Mouse (Mus musculus) telencephalon, adult 2 months (tissue): Measurements from ENCODE around the gene Pear1.
"Not testable (repeated sequence)": the region's sequence is repeated elsewhere in the genome, so short reads cannot be mapped to it uniquely, and the experiment has no call there.

Source experiments
- DNase-seq: peaks from one replicate; pipeline ENCODE4 v3.0.0-alpha.2; 2011; ENCODE audit warnings: low read depth, low spot score

The Pear1 gene

DNA sequence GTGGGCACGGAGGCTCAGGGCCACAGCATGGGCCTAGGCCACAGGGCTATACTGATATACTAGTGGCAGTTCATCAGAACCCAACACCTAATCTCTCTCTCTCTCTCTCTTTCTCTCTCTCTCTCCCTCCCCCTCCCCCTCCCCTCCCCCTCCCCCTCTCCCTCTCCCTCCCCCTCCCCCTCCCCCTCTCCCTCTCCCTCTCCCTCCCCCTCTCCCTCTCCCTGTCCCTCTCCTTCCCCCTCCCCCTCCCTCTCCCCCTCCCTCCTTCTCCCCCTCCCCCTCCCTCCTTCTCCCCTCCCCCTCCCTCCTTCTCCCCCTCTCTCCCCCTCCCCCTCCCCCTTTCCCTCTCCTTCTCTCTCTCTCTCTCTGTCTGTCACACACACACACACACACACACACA, at the start of gene Pear1:
Pear1 (minus strand) TSS at position 101 of the 400 bp plus-strand sequence.
- DNase-seq = not testable (repeated sequence)

DNA sequence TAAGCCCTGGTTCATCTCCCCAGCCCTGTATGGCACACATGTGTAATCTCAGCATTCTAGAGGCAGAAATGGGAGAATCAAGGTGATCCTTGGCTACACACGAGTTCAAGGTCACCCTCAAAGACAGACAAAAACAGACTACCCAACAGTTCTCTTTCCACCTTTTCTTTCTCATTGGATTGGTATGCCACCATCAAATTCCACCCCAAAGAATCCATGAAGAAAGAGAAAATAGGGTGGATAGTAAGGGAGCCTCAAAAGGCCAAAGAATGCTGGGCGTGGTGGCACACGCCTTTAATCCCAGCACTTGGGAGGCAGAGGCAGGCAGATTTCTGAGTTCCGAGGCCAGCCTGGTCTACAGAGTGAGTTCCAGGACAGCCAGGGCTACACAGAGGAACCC, 40.0 kb upstream of the Pear1 start:
- not testable (repeated sequence) for DNase-seq

DNA sequence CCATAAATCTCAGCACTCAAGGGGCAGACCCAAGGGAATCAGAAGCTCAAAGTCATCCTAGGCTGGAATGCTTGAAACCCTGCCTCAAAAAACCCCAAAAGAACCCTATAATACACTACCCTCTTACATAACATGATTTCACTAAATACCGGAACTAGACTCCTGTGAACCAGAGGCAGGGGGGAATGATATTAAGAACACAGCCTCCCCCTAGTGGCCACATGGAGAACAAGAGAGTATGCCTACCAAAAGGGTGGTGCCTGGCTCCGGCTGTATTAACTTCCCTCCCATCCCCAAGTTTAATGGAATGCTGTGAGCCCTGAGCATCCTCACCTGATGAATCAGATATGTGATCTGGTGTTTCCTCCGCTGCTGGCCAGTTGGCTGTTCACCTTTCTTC, 35.7 kb upstream of the Pear1 start:
- peak; percentile 50 for DNase-seq

DNA sequence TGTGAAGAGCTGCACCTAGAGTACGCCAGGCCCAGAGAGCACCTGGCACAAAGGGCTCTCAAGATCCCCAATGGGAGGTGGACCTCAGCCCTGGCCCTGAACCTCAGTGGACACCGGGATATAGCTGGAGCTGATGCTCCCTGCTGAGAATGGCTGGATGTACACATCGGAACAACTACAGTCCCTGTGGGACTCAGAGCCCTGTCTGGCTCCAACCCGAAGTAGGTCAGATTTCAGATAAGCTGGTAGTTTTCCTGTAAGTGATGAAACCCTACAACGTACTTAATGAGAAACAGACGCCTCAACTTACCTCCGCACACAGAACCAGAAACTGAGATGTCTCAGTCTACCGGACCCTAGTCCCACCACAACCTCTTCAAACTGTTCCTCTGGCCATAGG, 33.6 kb upstream of the Pear1 start:
- DNase-seq = no peak

DNA sequence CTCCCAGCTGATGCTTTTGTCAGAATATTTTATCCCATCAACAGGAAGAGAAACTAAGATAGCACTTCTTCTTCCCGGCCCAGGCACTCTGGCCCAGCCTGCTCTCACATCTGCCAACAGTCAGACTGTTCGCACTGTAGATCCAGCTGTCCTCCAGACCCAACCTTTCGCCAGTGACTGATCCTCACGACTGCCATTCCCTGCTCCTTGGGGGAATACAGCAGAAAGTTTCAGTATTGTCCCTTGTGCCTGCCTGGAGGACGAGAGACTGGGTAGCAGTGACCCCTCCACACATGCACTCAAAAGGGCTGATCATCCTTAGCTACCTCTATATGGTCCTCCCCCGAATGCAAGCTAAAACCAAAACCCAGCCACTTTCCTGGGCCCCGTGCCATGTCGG, 31.8 kb upstream of the Pear1 start:
- no peak for DNase-seq

DNA sequence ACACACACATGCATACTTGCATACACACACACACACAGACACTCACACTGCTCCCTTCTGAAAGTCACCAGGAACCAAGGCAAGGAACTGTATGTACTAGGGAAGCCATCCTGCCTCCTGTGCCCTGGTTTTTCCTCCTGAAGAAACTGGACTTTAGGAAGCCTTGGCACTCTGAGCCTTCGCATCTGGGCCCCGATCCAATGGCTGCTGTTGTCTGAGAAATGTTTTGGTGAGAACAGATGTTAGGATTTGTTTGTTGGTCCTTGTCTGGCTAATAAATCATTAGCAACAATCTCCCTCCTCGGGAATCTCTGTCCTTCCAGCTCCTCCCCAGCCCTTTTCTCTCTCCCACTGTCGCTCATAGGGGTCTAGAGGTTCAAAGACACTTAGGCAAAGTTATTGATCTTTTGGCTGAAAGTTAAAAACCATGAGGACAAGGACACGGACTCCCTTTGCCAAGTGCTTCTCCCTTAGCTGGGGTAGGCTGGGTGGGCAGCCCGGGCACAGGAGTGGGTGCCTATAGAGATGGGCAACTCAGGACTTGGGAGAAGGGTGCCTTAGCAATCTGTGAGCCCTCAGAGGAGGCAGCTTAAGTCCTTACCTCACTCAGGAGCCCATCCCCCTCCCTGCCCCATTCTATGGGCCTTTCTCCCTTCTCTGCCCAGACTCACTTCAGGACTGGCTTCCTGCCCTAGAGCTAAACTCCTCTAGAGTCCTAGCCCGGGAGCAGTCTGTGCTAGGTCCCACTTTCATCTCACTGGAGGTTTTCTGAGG, 30.9 kb upstream of the Pear1 start:
- no peak for DNase-seq

DNA sequence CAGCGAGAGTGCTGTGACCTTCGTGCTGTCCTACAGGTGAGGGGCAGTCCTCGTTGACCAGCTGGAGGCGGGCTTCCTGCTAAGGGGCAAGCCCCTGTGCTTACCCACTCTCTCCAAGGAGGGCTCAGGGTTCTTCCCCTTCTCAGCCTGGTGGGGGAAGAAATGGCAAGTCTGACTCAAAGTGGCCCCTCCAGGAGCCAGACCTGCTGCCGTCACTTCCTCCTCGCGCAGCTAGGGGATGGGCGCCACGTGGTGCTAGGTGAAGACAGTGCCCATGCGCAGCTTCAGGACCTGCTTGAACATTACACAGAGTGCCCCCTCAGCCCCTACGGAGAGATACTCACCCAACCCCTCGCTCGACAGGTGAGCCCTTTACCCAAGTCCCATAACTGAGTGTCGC, 25.0 kb upstream of the Pear1 start:
- DNase-seq = no peak

DNA sequence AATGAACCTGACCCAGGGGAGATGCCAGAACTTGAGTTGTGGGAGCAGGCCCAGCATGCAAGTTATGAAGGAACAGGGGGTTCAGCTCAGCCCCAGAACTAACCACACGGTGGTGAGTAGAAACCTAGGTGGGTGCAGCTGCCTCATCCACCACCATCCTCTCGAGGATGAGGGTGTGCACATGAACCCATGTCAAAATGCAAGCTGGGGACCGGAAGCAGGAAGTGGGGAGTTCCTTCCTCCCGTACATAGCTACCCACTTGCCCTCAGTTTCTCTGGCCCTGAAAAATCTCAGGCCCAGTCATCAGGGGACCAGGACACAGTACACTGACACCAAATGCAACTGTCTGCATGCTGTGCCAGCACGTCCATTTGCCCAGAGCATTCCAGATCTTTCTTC, 23.6 kb upstream of the Pear1 start:
- DNase-seq = no peak

DNA sequence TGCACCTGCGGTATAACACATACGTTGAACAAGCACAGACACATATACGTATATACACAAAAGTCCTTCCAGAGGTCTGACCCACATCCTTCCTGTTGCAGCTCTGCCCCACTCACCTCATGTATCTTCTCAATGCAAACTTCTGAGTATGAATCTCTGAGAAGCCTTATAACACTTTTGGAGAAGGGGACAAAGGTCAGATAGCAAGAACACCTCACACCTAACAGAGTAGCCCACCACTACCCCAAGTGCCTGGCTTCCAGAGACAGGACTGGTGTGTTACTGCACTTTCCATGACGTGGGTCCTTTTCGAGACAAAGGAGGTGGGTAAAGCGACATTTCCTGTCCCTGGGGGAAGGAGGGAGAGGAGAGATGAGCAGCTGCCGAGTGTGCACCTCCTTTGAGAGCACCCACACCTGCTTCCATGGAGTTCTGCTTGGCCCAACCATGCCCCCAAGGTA, 22.6 kb upstream of the Pear1 start, which contains the start of gene Sh2d2a:
Sh2d2a (plus strand) TSS at position 106 of the 461 bp plus-strand sequence.
- DNase-seq = no peak

DNA sequence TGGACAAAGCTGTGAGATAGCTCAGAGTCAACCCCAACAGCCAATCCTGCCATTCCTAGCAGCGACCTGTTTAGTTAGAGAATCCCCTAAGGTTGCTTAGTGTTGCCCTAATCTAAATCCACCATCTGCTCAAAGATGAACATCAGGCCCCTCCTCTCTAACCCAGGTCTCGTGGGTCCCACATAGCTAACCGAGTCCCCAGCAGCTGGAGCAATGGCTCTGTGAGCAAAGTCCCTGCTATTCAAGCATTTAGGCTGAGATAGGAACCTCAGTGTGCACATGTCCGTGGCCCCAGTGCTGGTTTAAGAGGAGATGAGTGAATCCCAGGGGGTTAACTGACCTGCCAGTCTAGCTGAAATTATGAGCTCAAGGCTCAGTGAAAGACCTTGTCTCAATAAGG, 22.1 kb upstream of the Pear1 start:
- DNase-seq = no peak

DNA sequence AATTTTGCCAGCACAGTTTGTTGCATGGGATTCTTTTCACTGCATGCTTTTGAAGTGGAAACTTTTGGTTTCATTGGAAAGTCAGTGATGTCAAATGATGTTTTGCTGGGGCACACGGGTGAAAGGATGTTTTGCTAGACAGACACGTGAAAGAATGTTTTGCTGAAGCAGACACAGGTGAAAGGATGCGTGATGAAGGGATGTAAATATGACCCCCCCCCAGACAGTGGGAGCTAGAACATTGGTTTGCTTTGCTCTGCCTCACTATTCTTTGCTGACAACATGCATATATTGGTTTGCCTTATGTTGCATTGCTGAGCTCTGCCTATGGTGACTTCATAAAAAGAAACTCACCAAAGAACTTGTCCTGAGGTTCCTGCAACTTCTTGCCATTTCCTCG, 20.9 kb upstream of the Pear1 start:
- no peak for DNase-seq

DNA sequence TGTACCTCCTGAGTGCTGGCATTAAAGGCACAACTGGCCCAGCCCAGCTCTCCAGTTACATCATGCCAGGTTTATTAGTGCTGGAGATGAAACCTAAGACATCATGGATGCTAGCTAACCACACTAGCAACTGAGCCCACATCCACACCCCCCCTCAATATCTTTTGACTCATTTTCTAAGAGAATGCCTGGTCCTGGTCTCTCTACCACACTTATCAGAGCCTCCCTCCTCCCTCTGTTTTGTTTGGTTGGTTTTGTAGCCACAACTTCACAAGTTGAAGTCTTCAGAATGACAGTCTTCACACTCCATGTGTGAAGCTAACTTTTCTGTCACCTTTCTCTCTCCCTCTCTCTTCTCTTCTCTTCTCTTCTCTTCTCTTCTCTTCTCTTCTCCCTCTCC, 16.8 kb upstream of the Pear1 start:
- no peak for DNase-seq

DNA sequence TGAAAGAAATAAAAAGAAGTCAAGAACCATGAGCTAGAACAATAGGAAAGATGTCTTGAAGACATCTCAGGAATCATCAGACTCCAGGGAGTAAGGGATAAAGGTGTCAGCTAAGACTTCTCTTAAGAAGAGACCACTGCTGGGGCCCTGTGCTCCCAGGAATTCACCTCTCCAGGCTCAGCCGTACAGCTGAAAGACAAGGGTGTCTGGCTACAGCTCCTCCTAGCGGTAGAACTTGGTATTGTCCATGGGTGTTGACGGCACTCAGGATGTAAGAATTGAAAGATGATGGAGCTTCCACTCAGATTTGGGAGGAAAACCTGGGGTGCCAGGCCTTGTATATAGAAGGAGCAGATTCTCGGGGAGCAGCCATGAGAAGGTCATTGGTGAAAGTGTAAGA, 14.5 kb upstream of the Pear1 start:
- peak; percentile 40 for DNase-seq

DNA sequence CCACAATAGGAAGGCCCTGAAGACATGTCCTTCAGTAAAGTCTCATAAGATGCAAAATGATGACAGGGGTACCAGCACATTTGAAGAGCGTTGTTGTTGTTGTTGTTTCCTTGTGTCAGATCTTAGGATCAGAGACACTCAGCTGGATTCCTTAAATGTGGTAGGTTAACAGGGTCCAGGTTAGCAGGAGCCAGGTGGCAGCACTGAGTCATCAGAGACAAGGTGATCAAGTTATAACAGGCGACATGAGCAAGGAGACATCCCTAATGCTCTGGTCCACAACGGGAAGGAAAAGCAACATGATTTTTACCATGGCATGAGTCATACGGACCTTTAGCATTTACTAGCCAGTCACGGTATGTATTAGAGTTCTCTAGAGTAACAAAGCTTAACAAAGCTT, 9.4 kb upstream of the Pear1 start:
- no peak for DNase-seq

DNA sequence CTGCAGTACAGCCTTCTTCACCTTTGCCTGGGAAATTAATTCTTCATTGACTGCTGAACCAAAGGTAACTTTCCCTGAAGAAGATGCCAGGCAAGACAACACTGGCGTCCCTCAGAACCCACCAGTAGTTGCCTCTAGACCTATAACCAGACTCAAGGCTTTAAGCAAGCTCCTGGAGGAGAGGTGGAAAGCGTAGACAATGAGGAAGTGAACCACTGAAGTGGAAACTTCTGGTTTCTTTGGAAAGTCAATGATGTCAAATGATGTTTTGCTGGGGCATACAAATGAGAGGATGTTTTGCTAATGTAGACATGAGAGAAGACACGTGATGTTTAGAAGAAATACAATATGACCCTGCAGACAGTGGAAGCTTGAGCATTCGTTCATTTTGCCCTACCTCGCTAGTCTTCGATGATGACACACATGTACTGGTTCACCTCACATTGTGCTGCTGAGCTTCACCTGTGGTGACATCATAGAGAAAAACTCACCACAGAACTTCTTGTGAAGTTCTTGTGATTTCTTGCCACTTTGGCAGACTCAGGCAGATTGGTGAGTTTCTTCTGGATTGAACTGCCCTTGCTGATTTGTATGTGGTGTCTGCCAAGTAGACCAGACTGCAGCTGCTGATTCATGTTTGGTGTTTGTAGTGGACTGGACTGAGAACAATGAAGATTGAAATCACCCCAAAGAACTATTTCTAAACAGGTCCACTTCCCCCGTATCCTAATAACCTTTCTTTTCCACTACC, 8.2 kb upstream of the Pear1 start:
- DNase-seq = no peak

DNA sequence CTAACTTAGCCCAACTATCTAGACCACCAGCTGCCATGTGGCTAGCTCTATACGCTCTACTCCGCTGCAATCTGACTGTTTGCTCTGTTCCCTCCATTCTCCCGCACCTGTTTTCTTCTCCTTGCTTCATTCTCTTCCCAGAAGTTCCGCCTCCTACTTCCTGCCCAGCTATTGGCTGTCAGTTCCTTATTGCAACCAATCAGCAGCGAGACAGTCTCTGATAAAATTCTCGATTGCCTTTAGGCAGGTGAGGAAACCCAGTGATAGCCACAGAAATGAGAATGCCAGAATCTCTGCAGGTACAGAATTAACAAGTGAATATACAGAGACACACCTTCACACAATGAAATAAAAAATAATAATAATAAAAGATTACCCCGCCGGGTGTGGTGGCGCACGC, 4.9 kb upstream of the Pear1 start:
- DNase-seq = no peak

DNA sequence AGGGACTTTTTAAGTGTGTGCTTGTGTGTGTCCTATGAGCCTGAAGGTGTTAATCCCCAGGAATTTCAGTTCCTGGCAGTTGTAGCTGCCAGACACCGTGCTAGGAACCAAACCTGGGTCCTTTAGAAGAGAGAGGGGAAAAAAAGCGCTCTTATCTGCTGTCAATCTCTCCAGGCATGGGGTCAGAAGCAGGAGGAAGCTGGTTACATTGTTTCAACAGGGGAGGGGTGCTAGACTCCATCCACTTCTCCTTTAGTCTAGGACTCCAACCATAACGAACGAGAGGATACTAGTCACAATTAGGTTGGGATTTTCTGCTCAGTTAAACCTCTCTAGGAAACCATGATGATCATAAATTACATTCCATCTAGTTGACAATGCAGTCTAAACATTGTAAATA, 4.3 kb upstream of the Pear1 start:
- DNase-seq = no peak

DNA sequence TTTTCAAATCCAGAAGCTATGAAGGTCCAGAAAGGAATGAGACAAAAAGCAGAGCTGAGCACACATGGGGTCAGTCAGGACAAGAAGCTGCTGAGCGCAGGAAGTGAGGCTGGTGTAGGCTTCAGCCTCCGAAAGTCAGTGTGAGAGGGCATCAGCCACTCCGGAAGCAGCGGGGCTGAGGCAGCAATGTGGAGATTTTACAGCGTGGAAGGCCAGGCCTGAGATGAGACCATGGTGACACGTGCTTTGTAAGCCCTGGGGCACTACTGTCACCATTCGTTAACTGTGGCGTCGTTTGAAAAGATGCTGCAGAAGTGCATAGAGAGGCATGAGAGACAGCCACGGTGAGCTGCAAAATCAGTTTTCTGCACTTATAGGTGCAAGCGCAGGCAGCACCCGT, 5.9 kb downstream of the Pear1 start:
- DNase-seq = no peak

DNA sequence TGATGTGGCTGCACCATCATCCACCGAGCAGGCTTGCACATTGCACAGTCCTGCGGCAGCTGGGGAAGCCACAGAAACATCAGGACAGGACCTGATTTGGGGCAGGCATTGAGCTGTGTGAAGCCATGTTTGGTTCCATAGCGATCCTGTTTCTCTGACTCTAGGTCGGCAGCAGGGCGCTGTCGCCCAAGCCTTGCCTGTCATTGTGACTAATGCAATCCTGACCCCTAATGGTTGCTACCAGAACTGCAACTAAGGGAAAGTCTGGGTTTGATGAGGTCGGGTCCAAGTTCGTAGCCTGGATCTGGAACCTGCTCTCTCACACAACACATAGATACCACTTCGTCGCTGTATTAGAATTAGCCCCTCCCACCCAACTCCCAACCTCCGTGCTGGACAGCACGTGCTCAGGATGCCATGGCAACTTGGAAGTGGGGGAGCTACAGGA, 7.4 kb downstream of the Pear1 start:
- peak; percentile 23 for DNase-seq

DNA sequence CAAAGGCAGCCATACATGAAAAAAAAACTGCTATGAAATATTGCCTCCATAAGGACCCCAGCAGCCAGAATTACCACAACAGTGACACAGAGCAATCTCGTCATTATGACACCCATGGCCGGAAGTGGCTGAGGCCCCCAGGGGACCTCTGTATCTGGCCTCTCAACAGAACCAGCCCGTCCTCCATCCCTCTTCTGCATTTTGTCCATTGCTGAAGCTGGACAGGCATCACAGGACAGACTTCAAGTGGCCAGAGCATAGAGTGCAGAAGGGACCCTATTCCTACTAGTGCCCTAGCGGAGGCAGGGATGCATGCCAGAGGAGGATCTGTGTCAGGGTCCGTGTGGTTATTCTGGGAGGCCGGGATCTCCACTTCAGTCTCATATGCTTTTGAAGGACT, 7.9 kb downstream of the Pear1 start:
- no peak for DNase-seq

DNA sequence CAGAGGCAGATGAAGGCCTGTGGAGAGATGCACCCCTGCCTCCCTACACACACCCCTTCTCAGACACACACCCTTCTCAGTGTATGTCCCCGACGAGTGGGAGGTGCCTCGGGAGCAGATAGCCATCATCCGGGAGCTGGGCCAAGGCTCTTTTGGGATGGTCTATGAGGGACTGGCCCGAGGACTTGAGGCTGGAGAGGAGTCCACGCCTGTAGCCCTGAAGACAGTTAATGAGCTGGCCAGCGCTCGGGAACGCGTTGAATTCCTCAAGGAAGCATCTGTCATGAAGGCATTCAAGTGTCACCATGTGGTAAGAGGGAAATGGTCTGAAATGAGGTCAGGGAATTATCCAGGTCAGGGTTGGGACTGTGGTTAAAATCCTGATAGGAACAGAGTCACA, 11.2 kb downstream of the Pear1 start:
- DNase-seq = no peak

DNA sequence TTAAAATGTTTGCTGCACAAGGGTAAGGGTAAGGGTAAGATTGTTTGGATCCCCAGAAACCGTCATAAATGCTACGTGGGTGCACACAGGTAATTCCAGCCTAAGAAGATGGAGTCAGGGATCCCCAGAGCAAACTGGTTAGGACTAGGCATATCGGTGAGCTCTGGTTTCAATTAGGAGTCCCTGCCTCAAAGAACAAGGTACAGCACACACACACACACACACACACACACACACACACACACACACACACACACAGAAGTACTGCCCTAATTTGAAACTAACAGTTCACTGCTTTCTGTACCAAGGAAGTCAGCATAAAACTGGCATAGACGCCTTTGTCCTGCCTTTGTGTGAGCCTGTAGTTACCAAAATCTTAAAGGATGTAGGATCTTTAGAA, 11.7 kb downstream of the Pear1 start:
- no peak for DNase-seq

DNA sequence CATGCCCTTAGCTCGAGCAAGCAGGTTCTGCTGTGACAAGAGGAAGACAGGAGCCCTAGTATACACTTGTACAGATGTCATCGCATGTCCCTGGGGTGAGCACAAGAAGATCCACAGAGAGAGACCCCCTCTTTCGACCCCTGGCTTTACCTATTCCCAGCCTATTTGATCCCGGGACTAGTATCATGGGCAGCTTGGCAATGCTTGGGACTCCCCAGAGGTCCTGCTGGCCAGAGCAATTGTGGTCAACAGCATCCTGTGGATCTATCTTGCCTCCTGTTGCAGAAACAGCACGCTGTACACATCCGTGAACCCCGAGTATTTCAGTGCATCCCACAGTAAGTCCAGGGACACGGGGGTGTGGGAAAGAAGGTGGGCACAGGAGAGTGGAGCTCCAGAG, 12.8 kb downstream of the Pear1 start:
- no peak for DNase-seq
